Mouse (Mus musculus) urinary bladder, postnatal 36 days (tissue): ENCODE measurements around the gene Ccnq.
"Not testable (repeated sequence)": the region's sequence is repeated elsewhere in the genome, so short reads cannot be mapped to it uniquely, and the experiment has no call there.

Experiments used
- DNase-seq, 2 experiments: peaks; one replicate each; pipeline ENCODE4 v3.0.0; 2022; ENCODE audit warnings: low spot score in 2 of 2, mixed read lengths in 1 of 2

The Ccnq gene

DNA sequence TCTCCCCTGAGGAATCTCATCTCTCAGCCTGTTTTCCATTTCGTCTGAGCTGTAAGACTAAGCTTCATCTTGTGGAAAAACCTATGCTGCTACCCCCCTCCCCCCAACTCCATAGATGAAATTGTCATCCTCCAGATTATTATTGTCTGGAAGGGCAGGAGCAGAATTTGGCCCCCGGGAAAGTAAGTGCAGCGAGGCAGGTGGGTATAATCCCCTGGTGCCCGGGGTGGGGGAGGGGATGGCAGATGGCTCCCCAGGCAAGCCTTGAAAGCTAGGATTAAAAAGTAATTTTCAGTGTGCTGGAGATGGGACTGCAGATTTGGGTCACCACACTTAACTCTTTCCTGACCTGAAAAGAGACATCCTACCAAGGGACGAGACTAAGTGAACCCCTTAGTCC lies 10.7 kb upstream of the Ccnq start:
- DNase-seq, result no peak

GRCm38 (mm10) chr11:78761086-78761485 lies 9.6 kb upstream of the Ccnq start:
- no peak for DNase-seq

- no peak for DNase-seq
Measured at GRCm38 (mm10) chr11:78755299-78755698, 3.8 kb upstream of the Ccnq start.

- not testable (repeated sequence) for DNase-seq
Measured at GRCm38 (mm10) chr11:78754177-78754576, 2.6 kb upstream of the Ccnq start.

DNA sequence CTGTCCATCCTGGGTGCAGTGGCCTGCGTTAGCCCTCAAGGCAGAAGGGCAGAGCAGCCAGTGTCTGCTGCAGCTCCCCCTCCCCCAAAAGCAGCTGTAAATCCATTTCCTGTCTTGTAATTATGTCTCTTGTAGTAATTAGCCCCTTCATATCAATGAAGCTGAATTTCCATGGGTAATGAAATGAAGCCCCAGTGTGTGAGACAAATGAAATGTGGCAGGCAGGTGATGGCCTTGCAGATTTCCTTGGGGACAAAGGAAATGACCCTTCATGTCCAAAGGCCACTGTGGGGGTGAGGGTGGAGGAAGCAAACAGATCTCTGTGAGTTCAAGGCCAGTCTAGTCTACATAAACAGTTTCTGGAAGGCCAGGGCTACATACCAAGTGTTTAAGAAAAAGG lies 1.7 kb upstream of the Ccnq start:
- no peak for DNase-seq

GRCm38 (mm10) chr11:78751843-78752203 lies 294 bp upstream of the Ccnq start:
- DNase-seq, result no peak

DNA sequence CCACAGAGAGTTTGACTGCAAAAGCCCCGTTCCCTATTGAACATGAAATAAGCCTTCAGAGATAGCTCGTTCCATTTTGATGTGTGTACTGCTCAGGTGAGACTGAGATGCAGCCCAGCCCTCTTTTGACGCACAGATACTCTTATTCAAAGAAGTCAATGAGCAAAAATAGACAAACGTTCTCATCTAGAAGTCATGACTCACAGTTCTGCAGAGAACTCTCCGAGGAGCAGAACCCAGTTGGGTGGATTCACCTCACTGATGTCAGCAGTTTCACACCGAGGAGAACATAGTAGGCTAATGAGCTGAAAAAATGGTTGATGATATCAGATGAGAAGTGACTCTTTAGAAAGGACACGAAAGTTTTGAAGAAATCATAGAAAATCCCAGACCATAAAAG lies 5.3 kb downstream of the Ccnq start:
- no peak for DNase-seq

DNA sequence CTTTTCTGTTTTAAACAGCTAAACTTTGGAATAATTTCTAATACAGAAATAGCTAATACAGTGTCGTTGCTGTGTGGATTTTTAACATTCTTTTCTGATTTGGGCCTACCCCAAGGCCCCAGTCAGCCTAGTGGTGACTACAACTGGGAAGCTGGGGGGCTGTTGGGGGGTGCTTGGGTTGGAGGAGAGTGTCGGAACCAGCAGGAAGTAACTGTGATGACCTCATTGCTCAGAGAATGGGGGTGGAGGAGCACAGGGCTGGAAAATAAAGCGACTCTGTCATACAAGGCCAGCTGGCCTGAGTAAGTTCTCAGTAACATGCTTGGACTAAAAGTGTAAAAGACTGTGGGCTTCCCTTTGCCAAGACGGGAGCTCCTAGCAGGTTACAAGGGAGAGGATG lies 6.1 kb downstream of the Ccnq start:
- DNase-seq, result no peak

DNA sequence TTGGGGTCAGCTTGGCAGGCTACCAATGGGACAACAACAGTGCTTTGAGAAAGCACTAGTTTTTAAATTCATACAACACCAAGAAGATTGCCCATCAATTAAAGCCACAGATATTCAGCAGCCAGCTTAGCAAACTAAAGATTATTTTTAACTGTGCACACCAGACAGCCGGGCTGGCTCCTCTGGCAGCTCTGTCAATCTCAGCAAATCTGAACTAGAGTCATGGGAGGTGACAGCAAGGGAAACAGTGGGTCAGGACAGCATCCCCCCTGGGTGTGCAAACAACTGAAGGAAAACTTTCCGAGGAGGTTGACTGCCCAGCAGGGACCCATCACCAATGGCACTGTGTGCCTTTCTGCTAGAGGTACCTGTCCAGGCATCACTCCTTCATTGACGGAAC lies 9.1 kb downstream of the Ccnq start:
- no peak for DNase-seq

DNA sequence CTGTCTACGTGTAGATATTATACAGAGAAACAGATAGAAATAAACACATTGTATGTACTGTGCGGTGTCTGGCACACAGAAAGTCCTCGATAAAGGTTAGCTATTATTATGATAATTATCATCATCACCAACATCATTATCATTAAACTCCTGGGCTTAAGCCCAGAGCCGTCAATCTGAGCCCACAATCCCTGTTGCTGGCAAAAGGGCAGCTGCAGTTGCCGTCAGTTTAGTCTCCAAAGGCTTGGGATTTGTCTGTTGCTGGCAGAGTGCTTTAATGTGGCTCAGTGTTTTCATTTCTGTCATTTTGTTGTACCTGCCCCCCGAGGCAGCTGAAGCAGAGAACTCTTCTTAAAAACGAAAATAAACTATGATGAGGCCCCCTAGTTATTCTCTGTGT lies 9.6 kb downstream of the Ccnq start:
- DNase-seq, result no peak

DNA sequence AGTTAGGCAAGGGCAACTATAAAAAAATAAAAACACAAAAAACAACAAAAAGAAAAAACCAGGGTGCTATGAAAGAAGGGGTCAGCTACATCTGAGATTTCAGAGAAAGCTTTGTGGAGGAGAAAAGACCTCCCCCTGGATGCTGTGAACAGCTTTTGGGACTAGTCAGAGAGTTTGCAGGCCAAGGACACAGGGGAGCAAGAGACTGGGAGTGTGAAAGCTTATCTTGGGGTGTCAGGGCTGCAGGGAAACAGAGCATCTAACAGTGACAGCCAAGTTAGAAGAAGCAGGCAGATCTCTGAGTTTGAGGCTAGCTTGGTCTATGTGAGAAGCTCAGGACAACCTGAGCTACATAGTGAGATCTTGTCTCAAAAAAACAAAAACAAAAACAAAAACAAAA lies 12.2 kb downstream of the Ccnq start:
- no peak for DNase-seq

DNA sequence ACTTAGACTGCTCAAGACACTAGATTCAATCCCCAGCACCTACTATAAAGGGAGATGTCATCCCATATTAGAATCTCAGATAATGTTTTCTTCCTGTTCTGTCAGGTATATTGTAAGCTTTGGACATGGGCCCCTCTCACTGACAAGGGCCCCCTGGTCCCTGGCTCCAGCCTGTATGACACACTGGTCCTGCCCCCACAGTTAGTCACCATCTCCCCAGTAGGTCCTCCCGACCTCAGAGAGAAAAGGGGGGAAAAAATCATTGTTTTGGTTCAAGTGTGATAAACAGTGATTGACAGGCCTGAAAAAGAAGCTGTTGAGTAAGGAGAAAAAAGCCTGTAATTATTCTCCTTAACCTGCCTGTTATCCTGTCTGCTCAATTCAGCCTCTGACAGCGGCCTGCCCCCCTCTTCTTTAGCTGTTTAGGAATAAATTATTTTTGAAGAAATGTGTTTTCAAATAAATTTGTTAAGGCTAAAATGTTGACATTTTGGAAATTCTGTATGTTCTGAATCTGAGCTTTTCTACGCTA lies 14.6 kb downstream of the Ccnq start:
- no peak for DNase-seq

DNA sequence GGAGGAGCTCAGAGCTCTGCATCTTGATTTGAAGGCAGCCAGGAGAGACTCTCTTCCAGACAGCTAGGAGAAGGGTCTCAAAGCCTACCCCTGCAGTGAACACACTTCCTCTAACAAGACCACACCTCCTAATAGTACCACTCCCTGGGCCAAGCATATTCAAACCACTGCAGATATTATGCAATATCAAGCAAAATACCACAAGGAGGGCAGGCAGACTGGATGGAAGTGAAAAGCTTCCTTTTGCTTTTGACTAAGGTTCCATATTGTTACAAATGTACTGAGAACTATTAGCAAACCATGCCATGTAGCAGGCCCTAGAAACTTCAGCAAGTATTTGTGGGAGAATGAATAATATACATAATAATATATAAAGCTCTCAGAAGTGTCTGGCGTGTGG lies 16.4 kb downstream of the Ccnq start:
- DNase-seq, result no peak

DNA sequence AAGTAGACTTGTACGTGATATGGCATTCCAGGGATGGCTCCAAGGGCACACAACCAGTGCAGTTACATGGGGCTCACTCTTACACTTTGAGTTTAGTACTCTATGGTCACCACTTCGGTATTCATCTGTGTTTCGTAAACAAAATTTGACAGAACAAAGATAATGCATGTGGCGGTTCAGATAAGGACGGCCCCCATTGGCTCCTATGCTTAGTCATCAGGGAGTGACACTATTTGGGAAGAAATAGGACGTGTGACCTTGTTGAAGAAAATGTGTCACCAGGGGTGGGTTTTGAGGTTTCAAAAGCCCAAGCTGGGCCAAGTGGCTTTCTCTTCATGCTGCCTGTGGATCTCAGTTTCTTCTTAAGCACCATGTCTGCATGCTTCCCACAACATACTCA lies 18.9 kb downstream of the Ccnq start:
- no peak for DNase-seq

DNA sequence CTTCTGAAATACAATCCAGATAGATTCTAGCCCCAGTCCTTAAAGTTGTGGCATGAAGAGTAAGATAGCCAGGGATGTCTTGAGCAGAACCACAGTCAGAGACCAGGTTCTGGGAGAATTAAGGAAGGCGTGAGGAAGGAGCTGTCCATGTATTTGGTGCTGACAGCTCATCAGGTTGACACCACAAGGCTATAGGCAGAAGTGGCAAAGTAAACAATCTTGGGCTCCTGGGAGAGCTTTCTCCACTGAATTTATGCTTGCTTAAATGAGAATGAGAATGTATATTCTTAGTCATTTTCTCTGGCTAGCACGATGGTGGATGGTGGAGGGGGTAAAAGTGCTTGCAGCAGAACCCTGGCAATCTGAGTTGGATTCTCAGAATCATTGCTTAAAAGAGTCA lies 20.6 kb downstream of the Ccnq start:
- no peak for DNase-seq

DNA sequence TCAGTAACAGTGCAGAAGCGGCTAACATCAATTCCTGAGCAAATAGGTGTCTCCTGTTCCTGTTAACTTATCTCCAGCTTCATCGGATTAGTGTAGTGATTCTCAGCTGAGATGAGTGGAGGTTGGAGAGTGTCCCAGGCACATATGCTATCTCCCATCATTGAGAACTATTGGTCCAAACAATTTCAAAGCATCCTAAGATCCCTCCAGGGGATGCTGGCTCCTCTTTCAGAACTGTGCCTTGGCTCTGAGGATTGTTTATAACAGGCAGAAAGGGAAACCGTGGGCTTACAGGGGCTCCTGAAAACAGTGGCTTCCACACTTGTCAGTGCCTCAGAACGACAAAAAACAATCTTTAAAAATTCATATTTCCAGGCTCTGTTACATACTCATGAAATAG lies 23.5 kb downstream of the Ccnq start:
- no peak for DNase-seq

- no peak for DNase-seq
Measured at GRCm38 (mm10) chr11:78726366-78726765, 25.2 kb downstream of the Ccnq start.

DNA sequence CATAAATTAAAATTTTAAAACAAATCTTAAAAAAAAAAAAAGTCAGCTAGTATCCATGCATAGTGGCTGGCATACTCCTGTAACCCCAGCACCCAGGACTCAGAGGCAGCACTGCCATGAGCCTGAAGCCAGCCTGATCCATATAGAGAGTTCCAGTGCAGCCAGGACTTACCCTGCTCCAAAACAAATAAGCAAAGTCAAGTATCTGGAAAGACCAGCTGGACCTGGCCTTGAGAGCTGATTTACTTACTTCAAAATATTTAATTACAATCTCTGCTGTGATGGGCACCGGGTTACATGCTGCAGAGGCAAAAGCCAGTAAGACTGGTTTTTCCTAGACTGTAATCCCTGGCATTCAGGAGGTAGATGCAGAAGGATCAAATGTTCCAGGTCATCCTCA lies 26.7 kb downstream of the Ccnq start:
- no peak for DNase-seq

DNA sequence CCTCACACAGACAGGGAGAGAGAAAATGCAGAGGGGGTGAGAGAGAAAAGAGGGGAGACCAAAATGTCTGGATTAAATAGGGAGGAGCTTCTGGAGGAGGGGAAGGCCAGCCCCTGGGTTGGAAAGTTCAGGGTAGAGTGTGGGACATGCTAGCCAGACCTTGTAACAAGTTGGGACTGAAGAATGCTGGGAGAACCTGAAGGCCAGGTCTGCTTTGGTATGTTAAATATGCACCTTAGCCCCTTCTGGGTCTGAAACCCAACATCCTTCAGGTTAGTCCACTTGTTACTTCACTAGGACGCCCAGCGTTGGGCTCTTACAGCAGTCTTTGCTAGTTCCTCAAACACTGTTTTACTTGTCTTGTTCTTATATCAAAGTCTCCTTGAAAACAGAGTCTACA lies 30.1 kb downstream of the Ccnq start:
- no peak for DNase-seq

DNA sequence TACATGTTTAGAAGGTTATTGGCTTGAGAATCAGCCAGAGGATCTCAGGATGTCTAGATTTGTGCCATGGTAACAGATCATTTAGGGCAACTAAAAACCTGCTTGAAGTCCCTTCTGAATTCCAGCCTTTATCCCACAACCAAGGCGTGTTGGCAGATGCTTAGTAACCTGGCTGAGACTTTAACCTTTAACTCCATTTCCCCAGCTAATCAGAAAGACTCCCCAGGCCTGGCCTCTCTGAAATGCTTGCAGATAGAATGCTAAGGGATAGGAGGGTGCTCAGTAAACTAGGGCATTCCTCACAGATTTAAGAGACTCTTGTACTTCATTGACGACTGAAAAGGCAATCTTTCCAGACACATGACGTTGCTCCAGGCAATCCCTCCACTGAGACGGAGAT lies 33.9 kb downstream of the Ccnq start:
- DNase-seq, result no peak

DNA sequence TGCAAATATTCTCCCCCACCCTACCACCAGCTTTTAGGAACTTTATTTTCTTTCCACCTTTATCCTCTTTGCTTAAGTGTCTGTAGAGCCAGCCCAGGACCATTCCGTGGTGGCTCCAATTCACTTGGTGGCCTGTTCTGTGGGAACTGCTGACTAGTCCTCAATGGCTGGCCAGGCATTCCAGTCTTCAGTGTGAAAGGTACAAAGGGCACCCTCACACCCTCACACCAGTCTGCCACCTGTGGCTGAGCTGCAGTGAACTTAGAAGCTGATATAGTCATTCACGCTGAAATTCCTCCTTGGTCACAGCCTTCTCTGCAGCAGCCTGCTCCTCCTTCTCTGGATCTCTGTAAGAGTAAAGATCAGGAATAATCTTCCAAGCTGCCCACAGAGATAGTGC lies 42.9 kb downstream of the Ccnq start:
- DNase-seq, result no peak

- no peak for DNase-seq
Measured at GRCm38 (mm10) chr11:78706026-78706425, 45.5 kb downstream of the Ccnq start.

GRCm38 (mm10) chr11:78703085-78703484 lies 48.4 kb downstream of the Ccnq start:
- no peak for DNase-seq

GRCm38 (mm10) chr11:78702319-78702718 lies 49.2 kb downstream of the Ccnq start:
- no peak for DNase-seq
